Mouse (Mus musculus): ENCODE results near the gene Otud4.

DNA sequence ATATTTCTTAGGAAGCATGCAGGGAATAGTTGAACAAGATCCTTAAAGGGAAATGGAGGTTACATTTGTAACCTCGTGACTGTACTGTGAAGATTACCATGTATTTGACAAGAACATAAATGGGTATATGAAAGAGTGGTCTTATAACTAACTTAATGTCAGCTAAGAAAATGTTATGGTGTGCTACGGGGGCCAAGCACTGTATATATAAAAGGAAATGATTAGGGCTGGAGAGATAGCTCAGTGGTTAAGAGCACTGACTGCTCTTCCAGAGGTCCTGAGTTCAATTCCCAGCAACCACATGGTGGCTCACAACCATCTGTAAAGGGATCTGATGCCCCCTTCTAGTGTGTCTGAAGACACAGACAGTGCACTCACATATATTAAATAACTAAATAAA lies 20.1 kb upstream of the Otud4 start:
- no peak for TF ChIP-seq CTCF (IDR thresholded peaks at IDR 0.05; ENCODE audit: control insufficient read depth, insufficient read depth, low read length)
- TF ChIP-seq POLR2A (IDR thresholded peaks at IDR 0.05; ENCODE audit: borderline replicate concordance, control insufficient read depth, low read depth, low read length) = no peak

Measured in bone marrow, adult 2 months (tissue).